Mouse (Mus musculus) bone marrow, adult 2 months (tissue): ENCODE measurements around the gene Car5a. TPM values are rescaled to one million over a fixed set of nuclear protein-coding genes. Genes with fewer than 3 reads are reported as not detected.

Experiments
- H3K27ac ChIP-seq: fragments of 200-500 bp; 2 replicates; pipeline ENCODE4 v1.5.1; 2012; ENCODE audit warnings: low read depth, mild to moderate bottlenecking, control low read depth, inconsistent platforms, low read length; ENCODE audit not compliant: control insufficient read depth, poor library complexity, insufficient read depth
- H3K4me1 ChIP-seq: fragments of 200-500 bp; 2 replicates; pipeline ENCODE4 v1.6.1; 2011; ENCODE audit warnings: low read length; ENCODE audit not compliant: control insufficient read depth, insufficient read depth
- H3K4me3 ChIP-seq: fragments of 200-500 bp; replicated peaks from 2 replicates; pipeline ENCODE3; 2011; ENCODE audit warnings: mild to moderate bottlenecking, low read depth, low read length, control low read depth; ENCODE audit not compliant: control insufficient read depth
- CTCF ChIP-seq: fragments of 200-500 bp; IDR thresholded peaks from 2 replicates; pipeline ENCODE4 v1.5.1; 2011; ENCODE audit warnings: low read length, control low read depth; ENCODE audit not compliant: control insufficient read depth, insufficient read depth
- POLR2A ChIP-seq: fragments of 200-500 bp; IDR thresholded peaks from 2 replicates; pipeline ENCODE4 v1.6.1; 2011; ENCODE audit warnings: low read depth, mild to moderate bottlenecking, control low read depth, low read length, borderline replicate concordance; ENCODE audit not compliant: control insufficient read depth
- WGBS: fragments of 180-500 bp; shearing (Covaris S2); methylation state at CpG from one replicate; pipeline ENCODE4 v1.1.7; 2018; 5-methylcytosine and 5-hydroxymethylcytosine counted together
- polyA plus RNA-seq: library from polyadenylated mRNA; stranded (reverse); fragments of >200 nt; gene quantifications from 2 replicates; pipeline ENCODE4 v1.2.4, GENCODE M21; 2011; ENCODE audit warnings: low replicate concordance; ENCODE audit not compliant: missing spikeins, insufficient read depth, insufficient read length

The Car5a gene
- polyA plus RNA-seq, 1 experiment, result 19.9 TPM

- TF ChIP-seq POLR2A, result no peak
- TF ChIP-seq CTCF, result no peak
- Histone ChIP-seq H3K4me1 (peaks cover 7% of the 10 kb centered on the region; the same call in 1 of the 2 replicates), H3K4me3 (no peak overlapping the region), H3K27ac (no peak overlapping the region)
Observed at GRCm38 (mm10) chr8:121952122-121952521, 7.4 kb upstream of the Car5a start.

- WGBS, result 18% methylated on average over 7 of the region's 7 CpGs
- TF ChIP-seq POLR2A, result no peak
- TF ChIP-seq CTCF, result no peak
- Histone ChIP-seq H3K27ac (no peak overlapping the region), H3K4me3 (peak overlapping the region; percentile 31), H3K4me1 (peaks cover 7% of the 10 kb centered on the region; the same call in 1 of the 2 replicates)
Observed at GRCm38 (mm10) chr8:121951656-121952009, 6.9 kb upstream of the Car5a start.

GRCm38 (mm10) chr8:121950749-121951655, 6.3 kb upstream of the Car5a start:
- H3K4me3 ChIP-seq, result peak overlapping the region; percentile 89
- peak overlapping the region; percentile 94 for H3K27ac ChIP-seq
- peak; percentile 50; the same call in 1 of the 2 replicates for TF ChIP-seq POLR2A
- no peak; the same call in 1 of the 2 replicates for TF ChIP-seq CTCF
- H3K4me1 ChIP-seq, result peaks cover 7% of the 10 kb centered on the region; the same call in 1 of the 2 replicates
- WGBS, result under 1% methylated on average over 97 of the region's 97 CpGs

- peak; percentile 90; the same call in 1 of the 2 replicates for TF ChIP-seq POLR2A
- TF ChIP-seq CTCF, result 0 out of 2 replicates have a peak, but pooled peaks have one; percentile 3
- Histone ChIP-seq H3K4me1 (peaks cover 7% of the 10 kb centered on the region; the same call in 1 of the 2 replicates), H3K27ac (peak overlapping the region; percentile 94), H3K4me3 (peak overlapping the region; percentile 89)
- WGBS, result under 1% methylated on average over 66 of the region's 66 CpGs
Observed at GRCm38 (mm10) chr8:121949941-121950748, 5.4 kb upstream of the Car5a start.

- H3K4me1 ChIP-seq, result peaks cover 6% of the 10 kb centered on the region; the same call in 1 of the 2 replicates
- H3K4me3 ChIP-seq, result peak within 1 kb of the TSS; percentile 89
- TF ChIP-seq POLR2A, result no peak
- TF ChIP-seq CTCF, result no peak
- 46% methylated on average over 6 of the region's 6 CpGs for WGBS
- peak within 1 kb of the TSS; percentile 94 for H3K27ac ChIP-seq
Observed at GRCm38 (mm10) chr8:121949222-121949800, 4.6 kb upstream of the Car5a start, which contains the start of gene Banp. TSS of gene Banp (plus strand) at chr8:121949750.

GRCm38 (mm10) chr8:121948321-121949145, 3.8 kb upstream of the Car5a start:
- peaks cover 4% of the 10 kb centered on the region; the same call in 1 of the 2 replicates for H3K4me1 ChIP-seq
- peak overlapping the region; percentile 81 for H3K4me3 ChIP-seq
- H3K27ac ChIP-seq, result peak overlapping the region; percentile 62
- TF ChIP-seq CTCF, result no peak
- WGBS, result 46% methylated on average over 19 of the region's 19 CpGs

GRCm38 (mm10) chr8:121947753-121948141, 3.0 kb upstream of the Car5a start:
- peaks cover 3% of the 10 kb centered on the region; the same call in 1 of the 2 replicates for H3K4me1 ChIP-seq
- 1% methylated on average over 18 of the region's 18 CpGs for WGBS
- H3K27ac ChIP-seq, result peak overlapping the region; percentile 71
- TF ChIP-seq POLR2A, result peak; percentile 77
- no peak for TF ChIP-seq CTCF
- peak overlapping the region; percentile 81 for H3K4me3 ChIP-seq
